Mouse (Mus musculus) ES-E14 (cell line): ENCODE measurements around the gene Appl1.

Experiments used
- ZC3H11A ChIP-seq: IDR thresholded peaks from 2 replicates; pipeline ENCODE4 v1.6.1; 2012; ENCODE audit warnings: low read depth, mild to moderate bottlenecking, inconsistent platforms, low read length, borderline replicate concordance
- ZNF384 ChIP-seq: IDR thresholded peaks from 2 replicates; pipeline ENCODE4 v1.6.1; 2012; ENCODE audit warnings: low read depth, low read length, inconsistent platforms

GRCm38 (mm10) chr14:26981021-26981420 is 10.0 kb upstream of the Appl1 start:
- no peak for TF ChIP-seq ZC3H11A
- no peak for TF ChIP-seq ZNF384
